Mouse (Mus musculus) left cerebral cortex, adult 8-10 months (tissue): ENCODE measurements around the gene Plekha5. TPM values are rescaled to one million over a fixed set of nuclear protein-coding genes. Genes with fewer than 3 reads are reported as not detected.
"Not testable (repeated sequence)": the region's sequence is repeated elsewhere in the genome, so short reads cannot be mapped to it uniquely, and the experiment has no call there.

Source experiments
- DNase-seq, 2 experiments: peaks; one replicate each; pipeline ENCODE4 v3.0.0; 2022; ENCODE audit warnings: low spot score in 2 of 2
- total RNA-seq, 4 experiments: library from RNA; stranded (reverse); gene quantifications; 2 replicates each; pipeline ENCODE4 v1.2.4; 2022

Plekha5 gene
- total RNA-seq, 4 experiments from 2014 or later: 124 to 132 (median 127) TPM

DNA sequence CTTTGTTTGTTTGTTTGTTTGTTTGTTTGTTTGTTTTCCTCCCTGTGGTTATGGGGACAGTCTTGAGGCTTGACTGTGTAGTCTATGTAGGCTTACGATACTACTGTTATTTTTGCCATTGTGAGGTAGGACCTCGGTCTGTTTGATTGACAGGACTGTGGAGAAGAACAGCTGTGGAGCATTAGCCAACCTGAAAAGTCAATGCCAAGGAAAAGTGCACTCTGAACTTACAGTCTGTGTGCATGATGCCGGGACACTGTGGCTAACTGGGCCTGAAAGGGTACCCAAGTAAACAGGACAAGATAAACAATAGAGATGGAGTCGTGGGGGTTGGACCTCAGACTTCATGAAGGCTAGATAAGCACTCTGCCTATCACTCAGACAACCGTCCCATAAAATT is 98.0 kb downstream of the Plekha5 start:
- DNase-seq: no peak

DNA sequence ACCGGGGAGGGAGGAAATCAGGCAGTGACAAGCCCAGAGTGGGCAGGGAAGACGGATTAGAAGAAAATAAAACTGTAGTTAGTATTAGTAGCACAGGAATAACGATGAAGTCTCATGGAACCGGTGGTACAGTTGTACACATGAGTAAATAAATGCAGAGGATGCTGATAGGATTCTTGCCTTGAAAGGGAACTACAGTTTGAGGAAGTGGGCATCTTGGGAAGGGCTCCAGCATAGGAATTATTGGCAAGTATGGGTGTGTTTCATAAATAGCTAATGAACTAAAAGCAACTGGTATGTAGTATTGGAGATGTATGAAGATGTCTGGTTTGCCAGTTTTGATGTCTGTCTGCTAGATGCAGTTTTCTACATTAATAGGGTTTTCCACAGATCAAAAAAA is 99.7 kb downstream of the Plekha5 start:
- DNase-seq: no peak

DNA sequence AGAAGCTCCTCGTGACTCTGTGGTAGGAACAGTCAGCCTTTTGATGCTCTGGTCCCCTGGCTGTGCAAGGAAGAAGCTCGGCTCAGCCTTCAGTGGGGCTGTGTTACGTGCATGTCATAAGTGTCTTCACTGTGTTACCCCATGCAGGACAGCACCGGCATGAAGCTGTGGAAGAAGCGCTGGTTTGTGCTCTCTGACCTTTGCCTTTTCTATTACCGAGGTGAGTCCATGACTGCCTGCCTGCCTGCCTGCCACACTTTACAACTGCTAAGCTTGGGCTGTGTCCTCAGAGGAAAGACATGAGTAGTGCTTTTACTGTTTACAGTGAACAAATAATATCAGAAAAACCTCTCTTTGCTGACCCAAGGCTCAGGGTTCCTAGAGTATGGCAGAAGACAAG is 104.6 kb downstream of the Plekha5 start:
- no peak for DNase-seq

DNA sequence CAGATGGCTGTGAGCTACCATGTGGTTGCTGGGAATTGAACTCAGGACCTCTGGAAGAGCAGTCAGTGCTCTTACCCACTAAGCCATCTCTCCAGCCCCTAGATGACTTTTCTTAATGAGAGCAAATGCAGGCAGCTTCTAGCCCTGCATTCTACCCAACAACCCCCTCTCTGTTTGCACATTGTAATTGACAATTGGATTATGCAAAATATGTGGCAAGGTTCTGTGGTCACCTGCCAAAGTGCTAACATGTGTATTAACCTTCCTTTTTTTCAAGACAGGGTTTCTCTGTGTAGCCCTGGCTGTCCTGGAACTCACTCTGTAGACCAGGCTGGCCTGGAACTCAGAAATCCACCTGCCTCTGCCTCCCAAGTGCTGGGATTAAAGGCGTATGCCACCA is 109.0 kb downstream of the Plekha5 start:
- not testable (repeated sequence) for DNase-seq

DNA sequence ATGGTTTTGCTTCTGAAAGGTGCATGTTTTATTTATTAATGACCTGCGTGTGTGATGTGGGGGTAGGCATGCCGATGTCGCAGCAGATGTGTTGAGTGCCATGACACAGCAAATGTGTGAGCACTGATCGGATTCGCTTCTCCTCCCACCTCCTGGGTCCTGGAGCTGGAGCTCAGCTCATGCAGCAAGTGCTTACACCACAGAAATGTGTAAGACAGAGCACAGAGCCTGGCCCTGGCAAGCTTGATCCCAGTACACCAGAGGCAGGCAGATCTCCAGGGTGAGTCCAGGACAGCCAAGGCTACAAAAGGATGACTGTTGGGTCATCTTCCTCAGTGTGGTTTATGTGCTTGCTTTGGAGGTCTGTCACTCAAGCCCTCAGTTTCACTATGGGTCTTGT is 109.8 kb downstream of the Plekha5 start:
- no peak for DNase-seq

DNA sequence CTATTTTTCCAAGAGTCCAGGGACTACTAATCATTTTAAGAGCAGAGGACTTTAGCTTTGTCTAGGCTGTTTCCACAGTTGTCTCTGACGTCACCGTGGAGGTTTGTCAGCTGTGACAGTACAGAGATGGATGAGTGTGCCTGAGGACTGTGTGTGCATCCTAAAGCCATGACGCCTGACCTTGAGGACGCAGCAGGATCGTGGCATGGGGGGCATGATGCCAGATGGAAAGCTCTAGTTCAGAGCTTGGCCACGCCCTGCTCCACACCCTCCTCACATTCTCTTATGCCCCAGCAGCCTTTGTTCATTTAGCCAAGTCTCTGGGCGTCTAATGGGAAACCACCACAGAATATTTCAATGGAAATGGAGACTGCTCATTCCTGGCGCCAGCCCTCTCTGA is 111.7 kb downstream of the Plekha5 start:
- DNase-seq: no peak

DNA sequence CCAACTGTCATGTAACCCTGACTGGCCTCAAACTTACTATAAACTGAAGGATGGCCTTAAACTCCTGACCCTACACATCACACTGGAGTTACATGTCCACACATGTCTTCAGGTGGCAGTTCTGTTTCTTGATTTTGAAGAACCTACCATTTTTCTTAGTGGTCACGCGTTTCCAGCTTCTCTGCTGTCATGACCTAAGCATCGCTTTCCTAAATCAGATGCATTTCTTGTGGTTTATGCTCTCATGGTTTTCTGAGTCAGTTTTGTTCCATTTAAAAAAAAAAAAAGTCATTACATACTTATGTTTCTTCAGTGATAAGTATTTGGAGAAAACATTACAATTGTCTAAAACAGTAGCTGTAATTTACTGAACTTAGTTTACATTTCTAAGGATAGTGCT is 118.1 kb downstream of the Plekha5 start:
- no peak for DNase-seq

DNA sequence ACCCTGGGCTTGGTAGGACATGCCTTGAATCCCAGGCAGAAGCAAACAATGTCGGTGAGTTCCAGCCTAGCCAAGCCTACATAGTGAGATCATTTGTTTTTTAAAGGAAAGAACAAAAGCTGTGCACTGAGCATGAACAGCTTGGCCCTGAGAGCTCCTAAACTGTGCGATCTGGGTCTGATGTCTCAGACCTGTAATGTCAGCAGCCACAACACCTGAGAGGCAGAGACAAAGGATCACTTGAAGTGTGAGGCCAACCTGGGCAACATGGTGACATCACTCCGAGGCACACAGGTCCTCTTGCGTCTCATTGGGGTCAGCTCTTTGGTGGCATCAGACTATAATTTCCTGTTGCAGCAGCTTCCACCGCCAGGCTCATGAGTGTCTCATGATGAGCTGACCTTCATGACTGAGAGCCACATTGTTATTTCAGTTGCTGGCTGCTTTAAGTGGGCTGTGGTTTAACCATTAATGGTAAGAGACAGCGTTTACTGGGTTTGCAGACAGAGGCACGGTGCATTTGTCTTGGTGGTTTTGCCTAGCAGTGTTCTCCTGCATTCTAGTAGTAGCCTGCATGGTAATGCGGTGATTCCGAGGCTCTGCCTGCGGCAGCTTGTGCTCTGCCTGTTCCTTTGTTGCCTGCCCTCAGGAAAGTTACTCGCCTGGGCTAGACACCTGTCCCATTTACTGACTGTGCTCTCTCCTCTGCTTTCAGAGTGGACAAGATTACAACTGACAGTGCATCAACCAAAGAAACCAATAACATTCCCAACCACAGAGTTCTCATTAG is 119.3 kb downstream of the Plekha5 start:
- DNase-seq: no peak

DNA sequence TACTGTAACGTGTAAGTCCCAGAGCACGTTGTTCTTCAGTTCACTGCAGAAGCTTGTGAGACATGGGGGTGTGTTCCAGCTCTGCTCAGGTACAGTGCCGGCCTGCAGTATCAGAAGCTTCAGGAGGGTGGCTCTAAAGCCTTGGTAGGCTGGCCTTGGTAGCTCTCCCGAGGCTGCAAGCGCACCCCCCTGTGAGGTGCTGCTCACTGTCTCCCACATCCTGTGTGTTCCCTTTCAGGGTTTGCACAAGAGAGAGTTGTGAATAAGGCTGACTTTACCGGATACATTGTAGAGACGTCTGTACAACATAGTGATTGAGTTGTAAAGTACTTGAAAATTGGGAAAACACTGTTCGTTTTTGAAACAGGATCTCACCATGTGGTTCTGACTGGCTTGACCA is 122.2 kb downstream of the Plekha5 start:
- DNase-seq: no peak

DNA sequence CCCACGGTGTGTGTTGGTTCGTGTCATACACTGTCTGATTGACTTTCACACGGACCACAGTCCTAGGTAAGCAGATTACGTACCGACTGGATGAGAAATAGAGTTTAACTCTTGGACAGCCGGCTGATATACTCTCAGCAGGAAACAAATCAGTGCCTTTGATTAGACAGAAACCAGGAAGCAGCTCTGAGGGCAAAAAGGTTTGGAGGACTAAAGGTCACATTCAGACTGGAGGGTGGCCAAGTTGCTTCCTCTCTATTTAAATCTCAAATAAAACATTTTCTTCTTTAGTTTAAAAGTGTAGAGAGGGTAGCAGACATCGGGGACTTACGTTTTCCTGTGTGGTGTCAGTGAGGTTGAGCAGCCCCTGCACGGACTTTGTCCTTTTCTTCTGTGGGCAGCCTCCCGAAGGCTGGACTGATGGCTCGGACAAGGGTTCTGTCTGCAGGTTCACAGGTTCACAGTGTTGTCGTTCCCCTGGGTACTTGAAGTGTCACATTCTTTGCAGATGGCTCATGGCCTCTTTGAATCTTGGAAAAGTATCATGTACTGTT is 122.9 kb downstream of the Plekha5 start:
- DNase-seq: no peak

DNA sequence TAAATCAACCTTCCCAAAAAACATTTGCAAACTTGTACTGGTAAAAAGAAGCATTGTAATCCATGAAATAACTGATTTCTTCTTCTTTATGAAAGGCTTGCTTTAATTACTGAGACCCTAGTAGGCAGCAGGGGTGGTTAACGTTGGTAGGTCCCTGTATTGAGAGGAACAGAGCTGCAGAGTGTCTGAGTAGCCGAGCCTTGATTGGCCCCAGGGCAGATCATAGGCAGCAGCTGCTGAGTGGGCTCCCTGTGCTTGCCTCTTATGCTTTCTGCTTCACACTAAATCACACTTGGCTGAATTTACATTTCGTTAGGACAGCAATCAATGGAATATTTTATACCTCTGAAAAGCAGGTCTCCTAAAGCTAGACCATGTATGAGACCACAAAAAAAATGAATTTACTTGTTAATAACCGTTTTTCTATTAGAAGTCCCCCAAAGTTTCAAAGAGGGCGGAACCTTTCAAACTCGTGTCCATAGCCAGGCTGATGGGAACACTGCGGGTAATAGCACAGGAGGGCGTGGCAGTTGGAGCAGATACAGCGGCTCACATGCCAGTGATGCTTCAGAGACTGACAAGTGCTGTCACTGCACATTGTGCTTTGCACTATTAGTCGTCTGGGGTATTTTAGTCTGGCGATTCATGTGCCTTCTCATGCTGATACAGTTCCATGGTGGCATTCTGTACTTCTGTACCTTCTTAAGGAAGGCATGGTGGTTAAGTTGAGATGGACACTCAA is 123.5 kb downstream of the Plekha5 start:
- DNase-seq: no peak

DNA sequence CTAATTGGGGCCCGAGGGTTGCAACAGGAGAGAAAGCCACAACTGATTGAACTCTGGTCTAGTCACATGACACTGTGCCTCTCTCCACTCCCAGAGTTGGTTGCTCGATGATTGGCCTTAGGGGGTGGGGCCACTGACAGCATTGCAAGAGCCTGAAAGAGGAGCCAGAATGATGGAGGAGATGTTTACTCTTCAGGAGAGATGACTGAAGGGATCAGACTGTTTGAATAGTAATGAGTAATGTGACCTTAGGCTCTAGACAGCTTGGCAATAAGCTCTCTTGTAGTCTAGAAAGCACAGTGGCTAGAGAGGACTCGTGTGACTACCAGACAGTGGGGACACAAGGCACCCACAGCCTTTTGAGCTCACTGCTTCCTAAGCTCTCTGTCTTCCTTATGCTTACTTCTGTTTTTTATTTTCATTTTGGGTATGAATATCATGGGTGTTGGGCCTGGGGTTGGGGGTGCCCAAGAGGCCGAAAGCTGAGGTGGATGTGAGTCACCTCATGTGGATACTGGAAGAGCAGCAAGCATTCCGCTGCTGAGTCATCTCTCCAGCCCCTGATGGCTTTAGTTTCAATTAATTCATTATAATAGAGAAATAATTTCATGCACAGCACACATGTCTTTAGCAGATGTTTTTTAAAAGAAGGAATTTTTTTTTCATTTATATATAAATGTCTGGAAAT is 124.4 kb downstream of the Plekha5 start:
- DNase-seq: no peak

DNA sequence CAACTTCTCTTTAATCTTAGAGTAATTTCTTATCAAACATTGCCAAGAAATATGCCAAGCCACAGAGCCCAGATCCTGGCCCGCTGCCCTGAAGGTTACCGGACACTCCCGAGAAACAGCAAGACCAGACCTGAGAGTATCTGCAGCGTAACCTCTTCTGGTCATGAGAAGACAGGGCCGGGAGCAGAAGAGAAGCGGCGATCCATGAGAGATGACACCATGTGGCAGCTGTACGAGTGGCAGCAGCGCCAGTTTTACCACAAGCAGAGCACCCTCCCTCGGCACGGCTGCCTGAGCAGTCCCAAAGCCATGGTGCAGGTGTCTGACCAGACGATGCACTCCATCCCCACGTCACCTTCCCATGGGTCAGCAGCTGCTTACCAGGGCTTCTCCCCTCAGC is 126.9 kb downstream of the Plekha5 start:
- DNase-seq: no peak

DNA sequence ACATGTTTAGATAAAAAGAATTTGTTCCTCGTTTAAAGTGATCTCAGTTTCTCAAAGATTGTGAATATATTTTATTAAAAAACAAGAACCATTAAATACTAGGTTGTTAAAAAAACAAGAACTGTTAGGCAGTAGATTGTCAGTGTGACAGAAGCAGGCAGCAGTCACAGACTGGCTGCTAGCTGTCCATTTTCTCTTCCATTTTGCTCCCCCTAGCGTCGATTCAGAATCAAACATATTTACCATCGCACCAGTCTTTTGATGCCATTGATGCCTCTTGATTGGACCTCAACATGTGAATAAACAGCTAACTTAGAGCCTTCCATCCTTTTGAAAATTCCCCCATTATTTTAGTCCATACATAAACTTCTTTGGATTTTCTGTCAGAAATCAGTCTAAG is 130.4 kb downstream of the Plekha5 start:
- no peak for DNase-seq

DNA sequence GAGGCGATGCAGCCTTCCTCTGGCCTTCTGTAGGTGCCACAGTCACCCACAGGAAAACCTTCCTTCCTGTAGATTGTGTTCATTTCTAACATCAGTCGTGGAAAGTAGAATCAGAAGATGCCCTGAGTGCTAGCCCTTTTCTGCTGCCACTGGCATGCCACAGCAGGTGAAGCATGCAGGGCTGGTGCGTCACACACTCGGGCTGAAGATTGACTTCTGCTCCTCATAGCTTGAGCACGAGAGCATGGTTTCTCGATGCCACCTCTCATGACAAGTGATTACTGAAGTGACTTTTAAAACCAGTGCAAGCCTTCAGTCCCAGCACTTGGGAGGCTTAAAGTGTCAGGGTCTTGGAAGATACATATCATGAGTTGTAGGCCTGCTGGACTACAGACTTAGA is 135.6 kb downstream of the Plekha5 start:
- DNase-seq: no peak

DNA sequence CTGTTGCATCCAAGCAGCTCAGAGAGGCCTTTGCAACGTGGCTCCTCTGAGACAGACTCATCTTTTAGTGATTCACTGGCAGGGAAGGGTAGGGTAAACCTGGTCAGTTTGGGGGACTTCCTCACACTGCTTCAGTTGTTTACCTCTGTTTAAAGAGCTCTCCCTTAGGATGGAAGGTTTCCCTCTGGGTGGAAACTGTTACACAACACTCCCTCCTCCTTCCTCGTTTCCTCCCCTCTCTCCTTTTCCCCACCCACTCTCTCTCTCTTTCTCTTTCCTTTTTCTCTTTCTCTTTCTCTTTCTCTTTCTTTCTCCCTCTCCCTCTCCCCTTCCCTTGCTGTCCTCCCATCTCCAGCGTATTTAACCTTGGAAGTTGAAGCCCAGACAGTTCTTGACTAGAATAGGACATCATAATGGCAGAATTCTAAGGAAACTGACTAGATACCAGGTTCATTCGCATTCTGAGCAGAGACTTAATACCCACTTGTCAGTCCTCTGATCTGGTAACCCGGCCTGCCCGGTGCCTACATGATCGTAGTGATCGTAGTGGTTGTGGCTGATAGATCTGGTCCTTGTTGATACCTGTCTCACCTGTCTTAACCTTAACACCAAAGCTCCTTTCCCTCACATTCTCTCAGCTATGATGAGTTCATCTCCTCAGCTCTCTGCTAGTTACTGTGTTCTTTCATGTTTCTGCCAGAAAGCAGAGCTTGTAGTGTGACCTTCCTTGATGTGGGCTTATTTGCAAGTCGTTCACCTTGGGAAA is 137.5 kb downstream of the Plekha5 start:
- DNase-seq: no peak

DNA sequence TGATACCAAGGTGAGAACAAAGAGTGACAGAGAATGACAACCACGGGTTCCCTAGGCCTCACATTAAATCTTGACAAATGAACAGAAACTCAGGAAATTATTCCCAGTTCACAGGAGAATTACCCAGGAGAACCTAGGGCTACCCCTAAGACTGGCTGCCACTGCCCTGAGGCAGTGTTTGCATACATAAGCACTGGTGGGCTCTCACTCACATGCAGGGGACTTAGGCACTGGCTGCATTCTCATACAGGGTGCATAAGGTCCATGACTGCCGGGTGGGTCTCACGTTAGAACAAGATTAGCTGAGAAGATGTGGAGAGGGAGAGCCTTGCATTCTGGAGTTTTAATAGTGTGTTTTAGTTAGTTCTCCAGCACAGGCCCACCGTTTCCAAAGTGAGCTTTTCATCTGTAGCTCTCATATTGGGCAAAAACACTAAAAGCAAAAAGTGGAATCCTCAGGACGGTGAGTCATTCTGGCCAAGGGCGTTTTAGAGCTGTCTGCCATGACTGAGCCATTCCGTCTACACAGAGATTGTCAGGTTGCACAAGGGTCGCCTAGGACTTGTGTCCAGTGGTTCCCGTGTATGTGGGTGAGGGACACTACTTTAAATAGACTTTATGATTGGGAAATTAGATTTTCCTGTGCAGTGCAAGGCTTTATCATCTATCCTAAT is 138.2 kb downstream of the Plekha5 start:
- no peak for DNase-seq

DNA sequence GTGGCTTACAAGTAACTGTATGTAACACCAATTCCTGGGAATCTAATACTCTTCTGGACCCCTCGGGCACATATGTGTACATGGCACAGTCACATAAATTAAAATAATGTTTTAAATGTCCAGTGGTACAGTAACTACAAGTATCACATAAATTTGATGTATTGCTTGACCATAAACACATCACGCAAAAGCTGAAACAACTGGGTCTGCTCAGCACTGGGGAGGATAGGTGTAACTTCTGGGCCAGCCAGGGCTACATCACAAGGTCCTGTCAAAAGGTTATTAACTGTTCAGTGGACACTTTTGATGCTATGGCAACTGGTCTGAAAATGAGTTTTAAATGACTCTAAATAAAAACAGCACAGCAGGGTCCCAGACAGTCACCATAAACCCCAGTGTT is 143.3 kb downstream of the Plekha5 start:
- DNase-seq: no peak

DNA sequence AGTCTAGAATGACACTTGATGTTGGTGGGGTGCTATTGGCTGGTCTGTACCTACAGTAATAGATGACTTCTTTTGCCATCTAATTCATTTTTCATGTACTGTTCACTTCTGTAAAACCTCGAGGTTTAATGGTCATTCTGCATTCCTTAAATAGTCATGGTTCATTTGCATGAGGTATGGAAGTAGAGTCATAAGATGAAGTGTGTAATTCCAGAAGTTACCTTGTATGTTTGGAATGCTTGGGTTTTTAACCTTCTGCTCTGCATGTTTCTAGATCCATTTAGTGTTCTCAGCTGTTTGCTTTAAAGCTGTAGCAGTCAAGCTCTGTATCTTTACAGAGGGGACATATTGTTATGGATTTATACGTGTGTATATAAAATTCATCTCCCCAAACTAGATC is 144.0 kb downstream of the Plekha5 start:
- no peak for DNase-seq

DNA sequence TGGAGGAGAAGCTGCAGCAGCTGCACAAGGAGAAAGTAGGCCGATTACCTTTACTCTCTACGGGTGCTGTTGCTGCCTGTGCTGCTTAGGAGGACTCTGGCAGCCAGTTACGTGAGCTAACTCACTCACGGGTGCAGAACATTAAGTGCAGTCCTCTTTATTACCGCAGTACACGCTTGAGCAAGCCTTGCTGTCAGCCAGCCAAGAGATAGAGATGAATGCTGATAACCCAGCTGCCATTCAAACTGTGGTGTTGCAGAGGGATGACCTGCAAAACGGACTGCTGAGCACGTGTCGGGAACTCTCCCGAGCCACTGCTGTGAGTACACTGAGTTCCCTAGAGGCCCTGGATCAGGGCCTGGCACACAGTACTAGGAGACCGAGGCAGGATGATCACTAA is 146.3 kb downstream of the Plekha5 start:
- DNase-seq: no peak

DNA sequence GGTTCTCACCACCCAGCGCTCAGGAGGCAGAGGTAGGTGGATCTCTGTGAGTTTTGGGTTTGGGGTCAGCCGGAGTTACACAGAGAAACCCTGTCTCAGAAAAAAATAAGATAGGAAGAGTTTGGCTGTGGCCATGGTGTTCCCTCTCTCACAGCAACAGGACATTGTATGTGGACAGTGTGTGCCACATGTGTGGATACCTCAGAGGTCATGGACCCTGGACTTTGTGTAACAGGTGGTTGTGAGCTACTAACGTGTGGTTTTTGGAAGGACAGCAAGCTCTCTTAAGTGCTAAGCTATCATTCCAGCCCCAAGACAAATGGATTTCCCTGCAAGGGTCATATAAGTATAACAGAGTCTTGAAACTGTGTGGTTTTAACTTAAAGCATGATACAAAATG is 151.1 kb downstream of the Plekha5 start:
- DNase-seq: no peak
